Mouse (Mus musculus): ENCODE results near the gene Epo.

Gene Epo

DNA sequence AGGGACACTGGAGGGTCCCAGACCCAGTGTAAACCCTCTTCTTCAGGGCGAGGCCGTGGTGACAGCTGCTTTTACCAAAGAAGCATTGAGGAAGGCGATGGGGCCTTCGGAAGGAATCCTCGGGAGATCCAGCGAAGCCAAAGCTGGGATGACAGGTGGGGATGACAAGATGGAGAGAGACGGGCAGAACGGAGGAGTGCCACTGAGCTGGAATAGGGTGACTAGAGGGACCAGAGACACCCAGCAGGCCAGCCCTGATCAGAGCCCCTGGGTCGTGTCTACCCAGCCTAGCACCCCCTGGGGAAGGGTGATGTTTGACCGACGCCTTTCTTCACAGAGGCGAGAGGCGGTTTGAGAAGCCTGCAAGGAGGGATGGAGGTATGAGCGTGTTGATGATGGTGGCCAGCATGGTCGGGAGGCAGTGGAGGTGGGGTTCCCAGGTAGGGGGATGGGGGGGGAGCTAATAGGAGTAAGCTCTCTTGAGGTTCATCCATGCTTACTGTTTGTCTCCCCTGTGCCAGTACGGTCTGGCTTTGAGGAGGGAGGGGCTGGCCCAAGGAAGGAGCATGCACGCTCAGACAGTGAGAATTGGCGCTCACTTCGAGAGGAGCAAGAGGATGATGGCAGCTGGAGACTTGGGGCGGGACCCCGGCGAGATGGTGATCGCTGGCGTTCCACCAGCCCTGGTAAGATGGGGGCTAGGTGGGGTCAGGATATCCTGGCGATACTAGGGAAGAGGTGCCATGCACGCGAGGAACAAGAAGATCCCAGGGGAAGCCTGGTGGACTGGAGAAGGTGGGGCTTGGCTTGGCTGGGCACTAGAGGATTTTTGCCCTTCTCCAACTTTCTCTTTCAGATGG is 13.1 kb downstream of the Epo start:
- no peak for ATAC-seq (ENCODE audit: low TSS enrichment)

DNA sequence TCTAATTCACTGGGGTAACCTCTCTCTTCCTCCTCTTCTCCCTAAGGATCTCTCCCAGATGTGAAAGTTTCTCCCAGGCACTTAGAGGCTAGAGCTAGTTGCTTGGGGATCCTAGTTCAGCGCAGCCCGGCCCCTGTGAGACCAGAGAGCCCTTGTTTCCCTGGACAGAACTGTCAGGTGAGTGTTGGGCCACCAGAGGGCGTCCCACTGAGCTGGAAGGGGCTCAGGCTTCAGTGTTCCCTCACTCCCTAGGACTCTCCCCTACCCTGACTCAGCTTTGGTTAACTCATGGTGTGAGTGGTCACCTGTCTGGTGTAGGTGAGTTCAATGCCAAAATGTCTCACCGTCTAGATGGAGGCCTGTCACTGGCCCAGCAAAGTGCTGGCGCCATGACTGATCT is 14.6 kb downstream of the Epo start, which contains the start of gene Gigyf1:
Gene Gigyf1, plus strand, starts transcription at position 113 of the 400 bp plus-strand sequence.
- ATAC-seq (ENCODE audit: low TSS enrichment), result peak; percentile 31; the same call in 1 of the 2 replicates

DNA sequence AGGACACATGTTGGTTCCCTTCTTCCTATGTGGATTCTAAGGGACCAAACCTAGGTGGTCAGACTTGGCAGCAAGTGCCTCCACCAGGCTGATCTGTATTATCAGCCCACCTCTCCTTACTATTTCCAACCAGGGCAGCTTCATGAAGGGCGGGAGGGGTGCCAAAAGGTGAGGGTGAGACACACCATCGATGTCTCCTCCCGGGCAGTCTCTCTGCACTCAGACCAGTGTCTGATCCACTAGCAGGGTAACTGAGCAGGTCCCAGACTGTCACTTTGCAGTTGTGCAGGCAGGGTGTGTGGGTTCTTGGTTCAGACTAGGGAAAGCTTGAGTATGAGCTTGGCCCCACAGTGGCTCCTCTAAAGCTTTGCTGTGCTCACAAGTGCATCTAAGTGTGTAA is 18.2 kb downstream of the Epo start:
- ATAC-seq (ENCODE audit: low TSS enrichment), result no peak

DNA sequence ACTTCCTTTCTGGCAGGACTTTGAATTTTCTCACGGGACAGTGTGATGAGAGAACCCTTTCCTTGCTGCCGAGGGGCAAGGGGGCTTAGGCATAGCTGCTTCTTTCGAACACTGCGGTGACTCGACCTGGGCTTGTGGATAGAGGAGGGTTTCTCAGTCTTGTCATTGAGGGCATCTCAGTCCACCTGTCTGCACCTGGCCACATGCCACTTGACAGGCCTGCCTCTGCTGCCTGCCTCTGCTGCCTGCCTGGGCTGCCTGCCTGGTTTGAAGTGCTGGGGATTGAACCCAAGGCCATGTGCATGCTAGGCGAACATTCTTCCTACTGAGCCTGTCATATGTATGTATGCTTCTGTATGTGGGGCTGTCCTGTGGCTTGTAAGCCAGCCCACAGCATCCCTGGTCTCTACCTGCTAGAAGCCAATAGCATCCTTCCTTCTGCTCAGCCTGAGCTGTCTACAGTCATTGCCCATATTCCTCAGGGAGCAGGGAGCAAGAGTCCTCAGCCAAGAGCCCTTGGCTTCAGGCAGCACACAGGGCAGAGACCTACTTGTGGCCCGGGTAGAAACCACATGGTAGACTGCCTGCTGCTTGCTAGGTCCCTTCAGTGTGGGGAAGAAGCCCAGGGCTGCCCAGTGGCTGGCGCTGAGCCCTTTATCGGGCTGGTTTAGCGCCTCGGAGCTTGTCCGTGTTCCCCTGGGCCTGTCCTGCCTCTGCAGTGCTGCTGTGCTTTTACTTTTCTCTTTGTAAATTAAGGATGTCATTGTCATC is 18.9 kb downstream of the Epo start:
- no peak for ATAC-seq (ENCODE audit: low TSS enrichment)

DNA sequence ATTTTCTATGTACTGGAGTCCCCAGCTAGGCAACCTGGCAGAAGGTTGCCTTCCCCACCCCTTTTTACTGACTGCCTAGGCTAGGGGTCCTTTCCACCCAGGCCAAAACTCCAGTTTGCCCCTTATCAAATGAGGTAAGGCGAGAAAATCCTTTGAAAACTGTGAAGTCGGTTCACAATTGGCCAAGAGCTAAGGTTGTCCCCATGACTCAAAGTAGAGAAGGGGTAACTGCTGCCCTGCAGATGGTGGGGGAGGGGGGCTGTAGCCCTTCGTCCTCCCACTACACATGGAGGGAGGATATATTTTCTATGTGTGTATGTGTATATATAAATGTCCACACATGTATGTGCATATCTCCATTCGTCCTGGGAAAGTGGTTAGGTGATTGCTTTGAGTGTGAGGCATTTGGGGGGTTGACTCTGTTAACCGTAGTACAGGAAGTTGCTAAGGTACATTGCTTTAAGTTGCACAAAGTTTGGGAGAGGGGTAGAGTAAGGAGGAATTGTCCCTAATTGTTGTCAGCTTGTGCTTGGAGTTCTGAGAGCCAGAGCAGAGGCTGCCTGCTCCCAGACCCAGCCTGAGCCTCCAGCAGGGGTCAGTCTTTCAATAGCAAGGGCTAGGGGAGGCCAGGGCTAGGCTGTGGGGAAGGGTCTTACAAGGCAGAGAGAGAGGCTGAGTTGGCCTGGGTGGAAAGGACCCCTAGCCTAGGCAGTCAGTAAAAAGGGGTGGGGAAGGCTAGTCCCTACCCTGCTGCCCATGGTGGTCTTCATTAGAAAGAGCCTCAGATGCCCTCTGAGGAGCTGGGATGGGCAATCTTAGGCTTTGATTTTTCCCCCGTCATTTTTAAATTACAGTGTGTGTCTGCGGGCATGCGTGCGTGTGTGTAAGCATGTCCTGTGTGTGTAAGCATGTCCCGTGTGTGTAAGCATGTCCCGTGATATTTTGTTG is 19.9 kb downstream of the Epo start:
- ATAC-seq (ENCODE audit: low TSS enrichment), result no peak

DNA sequence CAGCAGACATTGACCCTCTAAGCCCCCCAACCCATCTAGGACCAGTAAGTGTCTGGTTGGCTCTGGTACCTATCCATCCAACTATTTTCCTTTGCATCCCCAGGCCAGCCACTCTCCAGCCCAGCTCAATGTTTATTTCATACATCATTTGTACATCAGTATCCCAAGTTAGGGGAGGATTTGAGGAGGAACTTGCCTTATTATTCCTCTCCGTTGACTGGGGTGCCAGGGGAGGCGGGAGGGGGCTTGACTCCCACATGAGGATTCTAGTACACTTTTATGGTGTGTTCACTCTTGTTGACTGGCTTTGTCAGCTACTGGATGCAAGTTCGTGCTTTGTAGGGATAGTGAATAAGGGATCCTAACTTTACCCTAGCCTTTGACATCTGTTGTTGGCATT is 21.3 kb downstream of the Epo start:
- ATAC-seq (ENCODE audit: low TSS enrichment), result no peak

DNA sequence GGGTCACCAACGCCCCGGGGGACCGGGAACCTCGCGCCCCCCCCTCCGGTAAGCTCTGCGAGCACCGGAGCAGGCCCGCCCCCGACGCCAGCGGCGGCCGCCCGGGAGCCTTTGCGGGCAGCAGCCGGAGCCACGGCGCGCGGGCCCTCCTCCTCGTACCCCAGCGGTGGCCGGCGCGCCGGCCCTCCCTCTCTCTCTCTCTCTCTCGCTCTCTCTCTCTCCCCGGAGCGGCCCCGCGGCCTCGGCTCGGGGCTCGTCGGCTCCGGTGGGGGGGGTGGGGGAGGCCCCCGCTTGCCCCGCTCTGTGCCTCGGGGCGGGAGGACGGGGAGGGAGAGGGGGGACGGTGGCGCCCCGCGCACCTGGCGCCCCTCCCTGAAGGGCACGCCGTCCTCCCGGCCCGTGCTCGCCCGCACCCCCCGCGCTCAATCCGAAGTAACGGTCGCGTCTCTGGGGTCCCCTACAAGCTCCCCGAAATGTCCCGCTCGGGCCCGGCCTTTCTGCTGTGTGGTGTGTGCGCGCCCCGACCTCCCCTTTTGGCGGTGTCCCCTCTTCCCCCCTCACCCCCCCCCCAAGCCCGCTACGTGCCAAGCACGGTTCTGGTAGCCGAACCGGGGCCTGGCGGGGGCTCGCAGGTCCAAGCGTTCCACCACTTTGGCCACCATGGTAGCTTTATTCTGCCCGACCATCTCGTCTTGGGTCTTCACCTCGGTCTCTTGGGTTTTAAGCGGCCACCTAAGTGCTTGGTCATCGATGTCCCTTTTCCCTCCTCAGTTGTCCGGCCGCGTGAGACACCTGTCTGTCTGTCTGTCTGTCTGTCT is 22.3 kb downstream of the Epo start:
- ATAC-seq (ENCODE audit: low TSS enrichment), result 0 out of 2 replicates have a peak, but pooled peaks have one; percentile 41

DNA sequence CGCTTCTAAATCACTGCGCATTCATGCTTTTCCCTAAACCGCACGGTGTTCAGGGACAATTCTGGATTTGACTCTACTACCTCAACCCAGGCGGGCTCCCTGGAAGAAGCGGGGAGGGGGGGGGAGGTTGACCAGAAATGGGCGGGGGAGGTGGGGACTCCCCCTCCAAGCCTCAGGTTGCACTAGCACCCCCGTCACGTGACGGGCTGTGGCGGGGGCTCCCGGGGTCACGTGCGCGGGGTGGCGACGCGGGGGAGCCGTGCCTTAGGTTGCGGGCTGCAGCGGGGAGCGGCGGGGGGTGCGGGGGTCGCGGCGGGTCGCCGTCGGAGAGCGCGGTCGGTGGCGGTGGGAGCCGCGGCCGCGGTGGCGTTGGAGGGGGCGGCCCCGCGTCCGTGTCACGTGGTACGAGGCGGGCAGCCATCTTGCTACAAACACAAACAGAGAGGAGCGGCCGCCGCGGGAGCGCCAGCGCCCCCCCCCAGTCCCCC is 23.0 kb downstream of the Epo start:
- ATAC-seq (ENCODE audit: low TSS enrichment), result 0 out of 2 replicates have a peak, but pooled peaks have one; percentile 25

DNA sequence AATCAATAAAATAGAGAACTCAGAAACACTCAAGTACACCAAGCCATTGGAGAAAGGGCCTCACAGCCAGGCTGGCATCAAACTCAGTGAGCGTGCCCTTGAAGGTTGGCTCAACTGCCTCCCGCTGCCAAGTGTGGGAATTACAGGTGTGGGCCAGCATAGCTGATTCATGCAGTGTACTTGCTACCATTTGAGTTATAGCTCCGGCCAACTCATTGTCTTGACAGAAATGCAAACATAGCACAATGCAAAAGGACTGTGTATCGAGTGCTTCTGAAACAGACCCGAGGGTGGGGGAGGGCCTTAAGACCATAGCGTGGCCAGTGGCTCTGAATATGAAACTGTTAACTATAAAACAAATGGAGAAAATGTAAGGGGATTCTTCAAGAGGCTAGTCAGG is 29.0 kb downstream of the Epo start:
- no peak for ATAC-seq (ENCODE audit: low TSS enrichment)

DNA sequence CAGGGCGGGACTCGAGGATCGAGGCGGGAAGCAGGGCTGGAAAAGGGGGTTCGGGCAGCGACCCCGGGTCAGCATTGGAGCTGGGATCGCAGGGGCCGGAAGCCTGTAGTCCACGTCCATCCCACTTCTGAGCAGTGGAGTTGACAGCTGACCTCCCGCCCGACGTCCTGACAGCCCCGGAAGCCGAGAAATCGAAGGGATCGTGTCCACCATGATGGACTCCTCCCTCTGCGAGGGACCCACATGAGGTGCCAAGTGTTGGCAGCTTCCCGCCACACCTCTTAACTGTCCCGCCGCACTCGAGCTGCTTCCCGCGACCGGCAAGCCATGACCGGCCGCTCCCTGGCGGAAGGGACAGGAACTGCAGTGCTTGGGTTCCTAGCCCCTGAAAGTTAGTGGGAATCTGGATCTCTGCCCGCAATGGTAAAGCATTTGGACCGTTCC is 30.4 kb downstream of the Epo start:
- ATAC-seq (ENCODE audit: low TSS enrichment), result peak; percentile 63

DNA sequence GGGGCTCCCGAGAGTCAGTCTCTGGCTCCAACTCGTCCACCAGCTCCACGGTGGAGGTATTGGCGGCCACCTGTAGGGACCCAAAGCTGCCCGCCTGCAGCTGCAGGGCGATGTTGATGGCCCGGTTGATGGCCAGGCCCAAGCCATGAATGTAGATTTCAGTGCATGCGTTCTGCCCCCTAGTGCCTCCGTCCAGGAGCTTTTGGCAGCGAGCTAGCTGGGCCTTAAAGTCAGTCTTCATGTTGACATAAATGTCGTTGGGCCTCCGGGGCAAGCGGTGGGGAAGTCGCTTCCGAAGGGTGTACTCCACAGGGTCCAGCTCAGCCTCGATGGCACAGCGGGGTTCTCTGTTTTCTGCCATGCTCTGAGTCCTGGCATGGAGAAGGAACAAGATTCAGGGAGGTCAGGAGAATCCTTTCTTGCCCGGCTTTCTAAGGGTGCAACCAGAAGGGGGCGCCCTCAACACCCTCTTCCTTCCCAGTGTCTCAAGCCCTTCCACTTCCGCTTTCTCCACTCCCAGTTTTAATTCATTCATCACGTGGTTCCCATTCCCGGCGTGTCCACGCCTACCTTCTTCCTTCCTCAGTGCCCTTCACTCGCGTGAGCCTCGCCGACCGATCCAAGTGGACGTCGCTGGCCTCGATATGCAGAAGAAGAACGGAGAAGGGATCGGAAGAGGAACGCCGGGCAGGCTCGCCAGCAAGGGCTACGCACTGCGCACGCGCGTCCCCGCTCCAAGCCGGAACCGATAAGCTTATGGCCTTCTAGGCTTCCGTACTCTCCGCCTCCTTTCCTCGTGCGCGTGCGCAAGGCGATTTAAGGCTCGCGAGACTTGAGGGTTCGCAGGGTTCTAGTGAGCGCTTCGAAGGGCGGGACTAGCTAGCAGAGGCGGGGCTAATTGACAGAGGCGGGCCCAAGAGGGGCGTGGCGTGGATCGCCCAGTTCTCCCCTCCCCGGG is 31.1 kb downstream of the Epo start, which contains the start of gene Pop7:
Gene Pop7, minus strand, starts transcription at position 810 of the 958 bp plus-strand sequence.
- peak; percentile 90 for ATAC-seq (ENCODE audit: low TSS enrichment)

DNA sequence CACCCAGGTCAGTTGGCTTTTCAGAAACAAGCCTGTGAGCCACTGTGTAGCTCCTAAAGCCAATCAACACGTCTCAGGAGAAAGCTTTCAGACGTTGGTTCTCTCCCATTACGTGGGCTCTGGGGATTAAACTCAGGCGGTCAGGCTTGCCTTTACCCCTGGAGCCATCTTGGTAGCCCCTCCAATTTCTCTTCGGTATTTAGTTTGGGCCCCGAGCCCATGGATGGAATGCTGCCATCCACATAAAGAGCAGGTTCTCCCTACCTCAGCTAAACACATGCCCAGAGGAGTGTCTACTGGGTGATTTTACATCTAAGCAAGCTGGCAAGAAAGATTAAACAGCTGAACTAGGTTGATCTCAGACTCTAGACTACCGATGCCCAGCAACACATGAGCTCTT is 32.9 kb downstream of the Epo start:
- ATAC-seq (ENCODE audit: low TSS enrichment), result no peak

DNA sequence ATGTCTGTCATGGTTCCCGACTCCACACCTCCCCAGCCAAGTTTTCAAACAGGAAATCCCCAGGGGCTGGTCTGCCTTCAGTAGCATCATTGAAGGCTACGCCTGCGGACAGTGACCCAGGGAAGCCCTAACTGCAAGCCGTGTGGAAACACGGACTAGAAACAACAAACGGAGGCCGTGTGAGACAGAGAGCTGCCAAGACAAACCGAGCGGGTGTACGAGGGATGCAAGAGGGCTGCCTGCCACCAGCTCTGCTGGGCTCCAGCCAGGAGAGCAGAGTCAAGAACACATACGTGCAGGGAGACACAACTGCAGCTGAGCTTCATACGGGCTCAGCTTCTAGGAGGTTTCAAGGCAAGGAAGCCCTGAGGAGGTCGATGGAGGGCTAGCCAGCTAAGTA is 39.2 kb downstream of the Epo start:
- no peak for ATAC-seq (ENCODE audit: low TSS enrichment)

DNA sequence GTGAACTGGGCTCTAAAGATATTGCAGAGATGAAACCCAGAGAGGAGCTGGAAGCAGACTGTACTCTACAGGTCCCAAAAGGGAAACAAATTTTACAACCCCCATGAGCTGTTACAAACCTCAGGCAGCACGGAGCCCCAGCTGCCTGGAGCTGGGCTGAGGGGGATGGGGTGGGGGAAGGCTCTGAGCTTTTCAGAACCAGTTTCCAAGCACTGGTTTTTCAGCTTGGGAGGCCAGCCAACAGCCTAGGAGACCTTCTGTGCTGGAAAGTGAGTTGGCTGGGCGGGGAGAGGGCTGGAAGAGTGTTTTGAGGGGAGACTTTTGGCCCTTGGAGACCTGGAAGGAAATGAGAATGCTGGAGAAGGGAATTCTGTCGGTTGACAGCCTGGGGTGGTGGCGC is 41.5 kb downstream of the Epo start:
- no peak for ATAC-seq (ENCODE audit: low TSS enrichment)

DNA sequence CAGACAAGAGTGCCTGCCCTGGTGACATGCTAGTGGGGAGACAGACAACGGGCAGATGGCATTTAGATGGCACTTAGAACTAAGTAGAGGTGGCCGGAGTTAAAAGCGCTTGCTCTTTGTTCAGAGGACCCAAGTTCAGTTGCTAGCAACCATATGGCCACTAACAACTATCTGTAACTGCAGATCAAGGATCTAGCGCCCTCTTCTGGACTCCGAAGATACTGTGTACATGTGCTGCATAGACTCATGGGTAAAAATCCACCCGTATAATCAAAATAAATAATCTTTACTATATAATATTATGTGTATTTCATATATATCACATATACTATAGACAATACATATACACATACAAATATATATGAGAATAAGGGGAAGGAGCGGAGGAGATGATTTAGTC is 45.4 kb downstream of the Epo start:
- ATAC-seq (ENCODE audit: low TSS enrichment), result no peak

DNA sequence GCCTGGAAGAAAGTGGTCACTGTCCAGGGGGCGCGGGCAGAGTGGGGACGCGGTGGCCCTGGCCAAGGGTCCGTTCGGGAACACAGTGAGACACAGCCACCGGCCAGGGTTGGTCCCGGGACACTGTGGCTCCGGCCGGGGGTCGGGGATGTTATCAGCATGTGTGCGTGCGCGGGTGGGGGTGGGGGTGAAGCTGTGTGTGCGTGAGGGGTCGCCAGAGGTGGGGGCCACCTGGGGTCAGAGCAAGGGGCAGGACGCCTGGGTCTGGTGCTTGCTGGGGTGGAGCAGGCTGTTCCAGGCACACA is 47.2 kb downstream of the Epo start:
- ATAC-seq (ENCODE audit: low TSS enrichment), result no peak

DNA sequence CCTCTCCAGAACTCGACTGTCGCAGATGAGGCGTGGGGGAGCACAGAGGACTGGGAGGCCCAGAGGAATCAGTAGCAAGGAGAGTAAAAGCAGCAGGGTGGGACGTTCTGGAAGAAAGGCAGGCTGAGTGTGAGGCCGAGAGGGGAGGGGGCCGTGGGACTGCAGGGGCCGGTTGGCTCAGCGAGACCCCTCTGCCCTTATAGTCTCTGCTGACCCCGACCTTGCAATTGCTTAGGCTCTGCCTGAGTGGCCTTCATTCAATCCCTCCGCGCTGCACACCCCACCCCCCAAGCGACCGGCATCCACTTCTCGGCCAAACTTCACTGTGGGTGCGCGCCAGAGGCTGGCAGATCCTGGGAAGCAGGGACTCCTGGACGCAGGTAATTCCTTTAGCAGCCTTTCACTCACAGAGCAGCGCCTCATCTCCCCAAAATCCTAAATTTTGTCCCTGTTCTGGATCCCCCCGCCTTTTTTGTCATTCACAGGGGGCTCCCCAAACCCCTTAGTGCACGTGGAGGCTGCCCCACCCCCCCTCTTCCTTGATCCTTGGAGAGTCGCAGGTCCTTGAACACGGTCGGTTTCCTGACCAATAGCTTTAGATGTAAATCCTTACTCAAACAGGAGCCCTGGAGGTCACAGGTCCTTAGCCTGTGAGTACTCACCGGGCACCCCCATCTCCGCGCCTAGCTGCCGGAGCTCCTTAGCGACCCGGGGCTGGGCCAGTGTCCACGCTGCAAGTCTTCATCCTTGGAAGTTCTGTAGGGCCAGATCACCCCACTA is 47.8 kb downstream of the Epo start:
- no peak for ATAC-seq (ENCODE audit: low TSS enrichment)

DNA sequence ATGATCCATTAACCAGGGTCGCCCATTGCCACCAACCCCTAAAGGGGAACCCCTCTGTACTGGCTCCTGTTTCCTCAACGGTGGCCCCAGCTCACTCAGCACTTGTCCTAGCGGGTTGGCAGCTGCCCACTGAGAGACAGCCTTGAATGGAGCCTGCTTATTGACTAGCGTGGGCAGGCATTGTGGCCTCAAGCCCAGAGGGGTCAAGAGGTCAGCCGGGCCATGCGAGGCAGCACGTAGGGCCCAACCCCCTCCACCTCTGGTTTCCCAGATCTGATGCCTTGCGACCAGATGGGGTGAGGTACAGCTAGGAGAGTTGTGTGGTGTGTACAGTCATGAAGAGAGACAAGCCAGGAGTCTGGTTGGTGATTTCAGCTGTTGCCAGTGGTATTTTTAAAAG is 51.1 kb downstream of the Epo start:
- ATAC-seq (ENCODE audit: low TSS enrichment), result no peak

DNA sequence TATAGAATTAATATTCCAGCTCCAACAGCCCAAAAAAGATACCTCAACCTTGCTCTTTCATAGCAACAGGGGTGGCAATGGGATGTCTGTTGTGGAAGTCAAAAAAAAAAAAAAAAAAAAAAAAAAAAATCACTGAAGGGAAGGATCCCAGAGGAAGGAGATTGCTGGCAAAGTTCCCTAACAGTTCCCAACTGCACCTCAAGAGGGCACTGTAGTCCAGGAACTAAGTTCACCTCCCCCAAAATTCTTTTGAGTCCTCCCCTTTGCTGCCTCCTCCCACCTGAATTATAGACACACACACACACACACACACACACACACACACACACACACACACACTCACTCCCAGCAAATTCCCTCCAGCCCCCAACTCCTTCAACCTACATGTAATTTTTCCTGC is 51.9 kb downstream of the Epo start:
- ATAC-seq (ENCODE audit: low TSS enrichment), result no peak

All from frontal cortex, adult (tissue).